Mouse (Mus musculus) forebrain, embryonic 15.5 days (tissue): ENCODE data around the gene Adarb1. TPM values are rescaled to one million over a fixed set of nuclear protein-coding genes. Genes with fewer than 3 reads are reported as not detected.

Experiments
- ATAC-seq: fragments of 200-750 bp; cut with Nextera tagmentation; replicated peaks from 2 replicates; pipeline ENCODE4 v1.8.0; 2017; ENCODE audit warnings: mild to moderate bottlenecking, moderate TSS enrichment, moderate library complexity
- H3K27ac ChIP-seq: fragments of 300-500 bp; sonication (generic); replicated peaks from 2 replicates; pipeline ENCODE4 v1.5.1; 2015; ENCODE audit warnings: mild to moderate bottlenecking, inconsistent platforms
- H3K27me3 ChIP-seq: fragments of 300-500 bp; sonication (generic); 2 replicates; pipeline ENCODE4 v1.6.1; 2015; ENCODE audit warnings: inconsistent platforms
- H3K36me3 ChIP-seq: fragments of 300-500 bp; sonication (generic); 2 replicates; pipeline ENCODE4 v1.6.1; 2015; ENCODE audit warnings: mild to moderate bottlenecking, inconsistent platforms
- H3K4me1 ChIP-seq: fragments of 300-500 bp; sonication (generic); 2 replicates; pipeline ENCODE4 v1.6.1; 2015; ENCODE audit warnings: inconsistent platforms
- H3K4me2 ChIP-seq: fragments of 300-500 bp; sonication (generic); replicated peaks from 2 replicates; pipeline ENCODE4 v1.6.1; 2015; ENCODE audit warnings: mild to moderate bottlenecking, inconsistent platforms
- H3K4me3 ChIP-seq: fragments of 300-500 bp; sonication (generic); 2 replicates; pipeline ENCODE4 v1.5.1; 2015; ENCODE audit warnings: mild to moderate bottlenecking, inconsistent platforms
- H3K9ac ChIP-seq: fragments of 300-500 bp; sonication (generic); replicated peaks from 2 replicates; pipeline ENCODE4 v1.6.1; 2015; ENCODE audit warnings: mild to moderate bottlenecking, inconsistent platforms
- H3K9me3 ChIP-seq: fragments of 300-500 bp; sonication (generic); 2 replicates; pipeline ENCODE4 v1.6.1; 2016; ENCODE audit warnings: inconsistent platforms
- WGBS: fragments of 180-500 bp; shearing (Covaris S2); methylation state at CpG from one replicate; pipeline ENCODE4 v1.1.7; 2015; ENCODE audit warnings: mixed read lengths; 5-methylcytosine and 5-hydroxymethylcytosine counted together
- polyA plus RNA-seq: library from polyadenylated mRNA; unstranded; fragments of >200 nt; fragmentation: Nextera tagmentation; extraction: Ambion mirVana; gene quantifications from 2 replicates; pipeline ENCODE4 v1.2.1, GENCODE M21; 2015

Gene Adarb1
- polyA plus RNA-seq, 1 experiment from 2014 or later, result 11.9 TPM

- WGBS, result 95% methylated on average over 1 of the region's 1 CpGs
- ATAC-seq, result no peak
Observed at GRCm38 (mm10) chr10:77374948-77375347, 43.1 kb downstream of the Adarb1 start.

GRCm38 (mm10) chr10:77374407-77374806 lies 43.7 kb downstream of the Adarb1 start:
- Histone ChIP-seq H3K36me3 (no peaks in the 10 kb centered on the region), H3K4me2 (no peak overlapping the region), H3K27me3 (no peaks in the 10 kb centered on the region), H3K9me3 (no peaks in the 10 kb centered on the region), H3K4me3 (no peak overlapping the region), H3K27ac (no peak overlapping the region), H3K4me1 (no peaks in the 10 kb centered on the region), H3K9ac (no peak overlapping the region)
- ATAC-seq, result no peak
- WGBS, result 86% methylated on average over 5 of the region's 5 CpGs

More at GRCm38 (mm10) chr10:77374948-77375347, 43.1 kb downstream of the Adarb1 start:
- no peak overlapping the region for H3K9ac ChIP-seq
- H3K36me3 ChIP-seq, result no peaks in the 10 kb centered on the region
- no peaks in the 10 kb centered on the region for H3K4me1 ChIP-seq
- H3K9me3 ChIP-seq, result no peaks in the 10 kb centered on the region
- no peak overlapping the region for H3K4me2 ChIP-seq
- H3K27me3 ChIP-seq, result no peaks in the 10 kb centered on the region
- no peak overlapping the region for H3K4me3 ChIP-seq
- no peak overlapping the region for H3K27ac ChIP-seq

- no peak for ATAC-seq
- Histone ChIP-seq H3K4me2 (no peak overlapping the region), H3K27ac (no peak overlapping the region), H3K27me3 (no peaks in the 10 kb centered on the region), H3K4me1 (peaks cover 13% of the 10 kb centered on the region), H3K36me3 (no peaks in the 10 kb centered on the region), H3K9ac (no peak overlapping the region), H3K9me3 (no peaks in the 10 kb centered on the region), H3K4me3 (no peak overlapping the region)
- WGBS, result 80% methylated on average over 5 of the region's 5 CpGs
Observed at GRCm38 (mm10) chr10:77370129-77370528, 47.9 kb downstream of the Adarb1 start.

- peaks cover 13% of the 10 kb centered on the region for H3K4me1 ChIP-seq
- no peaks in the 10 kb centered on the region for H3K36me3 ChIP-seq
- H3K27me3 ChIP-seq, result no peaks in the 10 kb centered on the region
- 45% methylated on average over 6 of the region's 6 CpGs for WGBS
- no peak overlapping the region for H3K27ac ChIP-seq
- H3K9ac ChIP-seq, result no peak overlapping the region
- H3K9me3 ChIP-seq, result no peaks in the 10 kb centered on the region
- ATAC-seq, result no peak
- H3K4me3 ChIP-seq, result no peak overlapping the region
- no peak overlapping the region for H3K4me2 ChIP-seq
Observed at GRCm38 (mm10) chr10:77367973-77368372, 50.1 kb downstream of the Adarb1 start.

GRCm38 (mm10) chr10:77366959-77367358 lies 51.1 kb downstream of the Adarb1 start:
- Histone ChIP-seq H3K9ac (no peak overlapping the region), H3K36me3 (no peaks in the 10 kb centered on the region), H3K4me1 (peaks cover 13% of the 10 kb centered on the region), H3K27ac (no peak overlapping the region), H3K9me3 (no peaks in the 10 kb centered on the region), H3K4me3 (no peak overlapping the region), H3K27me3 (no peaks in the 10 kb centered on the region), H3K4me2 (no peak overlapping the region)
- ATAC-seq, result no peak
- WGBS, result 98% methylated on average over 4 of the region's 4 CpGs

GRCm38 (mm10) chr10:77365212-77365611 lies 52.9 kb downstream of the Adarb1 start:
- no peak overlapping the region for H3K9ac ChIP-seq
- WGBS, result 85% methylated on average over 2 of the region's 2 CpGs
- peaks cover 13% of the 10 kb centered on the region for H3K4me1 ChIP-seq
- no peak overlapping the region for H3K4me2 ChIP-seq
- H3K9me3 ChIP-seq, result no peaks in the 10 kb centered on the region
- no peaks in the 10 kb centered on the region for H3K27me3 ChIP-seq
- no peak overlapping the region for H3K4me3 ChIP-seq
- H3K36me3 ChIP-seq, result no peaks in the 10 kb centered on the region
- H3K27ac ChIP-seq, result no peak overlapping the region
- ATAC-seq, result no peak

GRCm38 (mm10) chr10:77360486-77360885 lies 57.6 kb downstream of the Adarb1 start:
- Histone ChIP-seq H3K4me3 (no peak overlapping the region), H3K27me3 (no peaks in the 10 kb centered on the region), H3K4me1 (no peaks in the 10 kb centered on the region), H3K9ac (no peak overlapping the region), H3K4me2 (no peak overlapping the region), H3K36me3 (no peaks in the 10 kb centered on the region), H3K9me3 (no peaks in the 10 kb centered on the region), H3K27ac (no peak overlapping the region)
- ATAC-seq, result no peak
- WGBS, result 78% methylated on average over 2 of the region's 2 CpGs

GRCm38 (mm10) chr10:77357957-77358356 lies 60.1 kb downstream of the Adarb1 start:
- Histone ChIP-seq H3K27me3 (no peaks in the 10 kb centered on the region), H3K27ac (no peak overlapping the region), H3K9ac (no peak overlapping the region), H3K4me1 (no peaks in the 10 kb centered on the region), H3K4me2 (no peak overlapping the region), H3K4me3 (no peak overlapping the region), H3K9me3 (no peaks in the 10 kb centered on the region), H3K36me3 (no peaks in the 10 kb centered on the region)
- no peak for ATAC-seq
- 91% methylated on average over 6 of the region's 6 CpGs for WGBS

- 83% methylated on average over 6 of the region's 6 CpGs for WGBS
- H3K4me2 ChIP-seq, result no peak overlapping the region
- H3K4me1 ChIP-seq, result no peaks in the 10 kb centered on the region
Observed at GRCm38 (mm10) chr10:77353031-77353745, 64.9 kb downstream of the Adarb1 start.

GRCm38 (mm10) chr10:77342842-77343241 lies 75.2 kb downstream of the Adarb1 start:
- no peak; the same call in 1 of the 2 replicates for ATAC-seq
- Histone ChIP-seq H3K4me1 (peaks cover 29% of the 10 kb centered on the region), H3K9ac (no peak overlapping the region), H3K4me3 (no peak overlapping the region), H3K27ac (no peak overlapping the region), H3K36me3 (no peaks in the 10 kb centered on the region), H3K9me3 (no peaks in the 10 kb centered on the region), H3K4me2 (no peak overlapping the region), H3K27me3 (no peaks in the 10 kb centered on the region)
- WGBS, result 70% methylated on average over 3 of the region's 3 CpGs

More at GRCm38 (mm10) chr10:77353031-77353745, 64.9 kb downstream of the Adarb1 start:
- Histone ChIP-seq H3K27ac (no peak overlapping the region), H3K9me3 (no peaks in the 10 kb centered on the region), H3K27me3 (no peaks in the 10 kb centered on the region), H3K36me3 (no peaks in the 10 kb centered on the region), H3K9ac (no peak overlapping the region), H3K4me3 (no peak overlapping the region)
- ATAC-seq, result peak; percentile 89

- Histone ChIP-seq H3K27me3 (no peaks in the 10 kb centered on the region), H3K27ac (no peak overlapping the region), H3K9ac (no peak overlapping the region), H3K4me2 (no peak overlapping the region), H3K36me3 (no peaks in the 10 kb centered on the region), H3K4me3 (no peak overlapping the region), H3K9me3 (no peaks in the 10 kb centered on the region), H3K4me1 (peaks cover 29% of the 10 kb centered on the region)
- no peak for ATAC-seq
Observed at GRCm38 (mm10) chr10:77341711-77342110, 76.4 kb downstream of the Adarb1 start.

- no peaks in the 10 kb centered on the region for H3K9me3 ChIP-seq
- H3K27me3 ChIP-seq, result no peaks in the 10 kb centered on the region
- 64% methylated on average over 4 of the region's 4 CpGs for WGBS
- no peak for ATAC-seq
- peaks cover 29% of the 10 kb centered on the region for H3K4me1 ChIP-seq
- no peak overlapping the region for H3K27ac ChIP-seq
- H3K4me2 ChIP-seq, result no peak overlapping the region
- H3K36me3 ChIP-seq, result no peaks in the 10 kb centered on the region
- H3K4me3 ChIP-seq, result no peak overlapping the region
- no peak overlapping the region for H3K9ac ChIP-seq
Observed at GRCm38 (mm10) chr10:77341059-77341458, 77.0 kb downstream of the Adarb1 start.

- peak overlapping the region; percentile 14; the same call in 1 of the 2 replicates for H3K27ac ChIP-seq
- H3K4me1 ChIP-seq, result peaks cover 29% of the 10 kb centered on the region
- H3K27me3 ChIP-seq, result no peaks in the 10 kb centered on the region
- peak overlapping the region; percentile 40 for H3K4me3 ChIP-seq
- H3K4me2 ChIP-seq, result peak overlapping the region; percentile 71
- no peaks in the 10 kb centered on the region for H3K36me3 ChIP-seq
- 1% methylated on average over 18 of the region's 18 CpGs for WGBS
- no peaks in the 10 kb centered on the region for H3K9me3 ChIP-seq
- peak; percentile 78 for ATAC-seq
- peak overlapping the region; percentile 44 for H3K9ac ChIP-seq
Observed at GRCm38 (mm10) chr10:77339871-77340341, 78.2 kb downstream of the Adarb1 start.
